ENCODE assay signal across 16 mouse cellular contexts in genomic region chr6:49624564-49624963, GRCm38 (mm10).
"Had no signal": no experiment of that assay in that cellular context is flagged by ENCODE, and none has a peak within 500 bp of the region (broad histone marks: within the 10 kb centered on the region; RNA-seq: fewer than 3 reads in every experiment).

No protein-coding gene starts in this region.

- H3K27ac ChIP-seq: neural tube, embryonic 13.5 days; neural tube, embryonic 15.5 days; stomach, embryonic 15.5 days; stomach, postnatal 0 days had no signal

- H3K4me1 ChIP-seq: neural tube, embryonic 13.5 days; neural tube, embryonic 15.5 days; stomach, embryonic 15.5 days had no signal

- H3K9me3 ChIP-seq: neural tube, embryonic 13.5 days; neural tube, embryonic 15.5 days; stomach, embryonic 15.5 days had no signal

- H3K9ac ChIP-seq: neural tube, embryonic 13.5 days; neural tube, embryonic 15.5 days; stomach, embryonic 15.5 days had no signal

- H3K4me2 ChIP-seq: neural tube, embryonic 13.5 days; neural tube, embryonic 15.5 days; stomach, embryonic 15.5 days had no signal

- DNase-seq: retina, postnatal 1 day; right cerebral cortex, adult 18-20 months; right cerebral cortex, postnatal 14 days; right cerebral cortex, postnatal 25 days; right cerebral cortex, postnatal 4 days; spleen, adult 18-20 months; thymus, adult 18-20 months; thymus, adult 2 months; thymus, postnatal 14 days; thymus, postnatal 25 days; thymus, postnatal 36 days; thymus, postnatal 4 days had no signal

- H3K36me3 ChIP-seq: neural tube, embryonic 13.5 days; neural tube, embryonic 15.5 days; stomach, embryonic 15.5 days had no signal

- H3K27me3 ChIP-seq: neural tube, embryonic 13.5 days; neural tube, embryonic 15.5 days; stomach, embryonic 15.5 days had no signal

- H3K4me3 ChIP-seq: neural tube, embryonic 13.5 days; neural tube, embryonic 15.5 days; stomach, embryonic 15.5 days had no signal
